Mouse (Mus musculus): ENCODE results near the gene Map3k7.

Gene Map3k7

DNA sequence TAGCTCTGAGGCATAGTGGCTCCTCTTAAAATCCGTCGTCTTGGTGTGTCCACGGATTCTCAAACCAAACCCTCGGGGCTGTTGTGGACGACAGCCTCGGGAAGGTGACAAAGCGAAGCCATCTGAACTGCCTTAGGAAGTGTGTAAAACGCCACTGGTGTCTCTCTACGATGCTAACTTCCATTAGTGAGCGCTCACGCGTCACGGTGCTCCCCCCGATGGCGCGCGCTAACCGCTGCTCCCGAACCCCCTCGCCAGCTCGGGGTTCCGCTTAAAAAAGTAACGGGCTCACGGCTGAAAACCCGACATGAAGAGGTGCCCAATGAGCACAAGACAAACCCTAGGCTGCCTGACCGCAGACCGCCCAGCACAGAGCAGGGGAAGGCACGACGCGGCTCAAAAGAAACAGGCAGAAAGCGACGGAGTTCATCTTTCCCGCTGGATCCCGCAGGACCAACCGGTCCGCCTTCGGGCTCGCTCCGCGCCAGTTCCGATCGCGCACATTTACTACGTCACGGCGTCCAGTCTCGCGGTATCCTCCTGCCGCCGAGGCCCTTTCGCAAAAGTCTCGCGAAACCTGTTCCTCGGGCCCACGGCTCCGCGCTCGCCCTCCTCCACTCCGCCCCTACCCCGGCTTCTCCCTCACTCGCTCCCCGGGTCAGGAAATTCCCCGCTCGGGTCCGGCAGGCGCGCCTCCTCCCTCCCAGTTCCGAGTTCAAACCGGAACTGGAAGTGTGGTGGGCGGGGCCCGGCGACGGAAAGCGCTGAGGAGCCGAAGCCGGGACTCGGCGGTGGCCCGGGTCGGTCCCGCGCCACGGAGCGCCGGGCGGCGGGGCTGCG, at the start of gene Map3k7:
TSS of gene Map3k7 (plus strand) at position 744 of the 840 bp plus-strand sequence.
- peak; percentile 84 for DNase-seq (ENCODE audit: low read depth, low spot score)

- no peak for DNase-seq (ENCODE audit: low read depth, low spot score)
Observed at GRCm38 (mm10) chr4:31915114-31915513, 48.8 kb upstream of the Map3k7 start.

DNA sequence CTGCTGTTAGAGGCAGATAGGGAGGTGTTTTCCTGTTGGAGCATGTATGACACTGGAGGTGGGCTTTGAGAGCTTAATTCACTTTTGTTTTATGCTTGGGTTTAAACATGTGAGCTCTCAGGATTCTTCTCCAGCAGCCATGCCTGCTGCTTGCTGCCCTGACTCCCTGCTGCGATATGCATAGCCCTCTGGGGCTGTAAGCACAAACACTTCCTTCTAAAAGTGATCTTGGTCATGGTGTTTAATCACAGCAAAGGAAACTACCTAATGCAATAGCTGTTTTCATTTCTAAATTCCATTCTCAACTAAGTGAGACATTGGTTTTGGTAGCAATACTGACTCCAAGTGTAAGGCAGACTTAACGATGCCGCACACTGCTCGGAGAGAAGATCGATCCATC, 45.2 kb upstream of the Map3k7 start:
- DNase-seq (ENCODE audit: low read depth, low spot score), result no peak

GRCm38 (mm10) chr4:31922215-31922614, 41.7 kb upstream of the Map3k7 start:
- DNase-seq (ENCODE audit: low read depth, low spot score), result no peak

GRCm38 (mm10) chr4:31923437-31923836, 40.5 kb upstream of the Map3k7 start:
- no peak for DNase-seq (ENCODE audit: low read depth, low spot score)

DNA sequence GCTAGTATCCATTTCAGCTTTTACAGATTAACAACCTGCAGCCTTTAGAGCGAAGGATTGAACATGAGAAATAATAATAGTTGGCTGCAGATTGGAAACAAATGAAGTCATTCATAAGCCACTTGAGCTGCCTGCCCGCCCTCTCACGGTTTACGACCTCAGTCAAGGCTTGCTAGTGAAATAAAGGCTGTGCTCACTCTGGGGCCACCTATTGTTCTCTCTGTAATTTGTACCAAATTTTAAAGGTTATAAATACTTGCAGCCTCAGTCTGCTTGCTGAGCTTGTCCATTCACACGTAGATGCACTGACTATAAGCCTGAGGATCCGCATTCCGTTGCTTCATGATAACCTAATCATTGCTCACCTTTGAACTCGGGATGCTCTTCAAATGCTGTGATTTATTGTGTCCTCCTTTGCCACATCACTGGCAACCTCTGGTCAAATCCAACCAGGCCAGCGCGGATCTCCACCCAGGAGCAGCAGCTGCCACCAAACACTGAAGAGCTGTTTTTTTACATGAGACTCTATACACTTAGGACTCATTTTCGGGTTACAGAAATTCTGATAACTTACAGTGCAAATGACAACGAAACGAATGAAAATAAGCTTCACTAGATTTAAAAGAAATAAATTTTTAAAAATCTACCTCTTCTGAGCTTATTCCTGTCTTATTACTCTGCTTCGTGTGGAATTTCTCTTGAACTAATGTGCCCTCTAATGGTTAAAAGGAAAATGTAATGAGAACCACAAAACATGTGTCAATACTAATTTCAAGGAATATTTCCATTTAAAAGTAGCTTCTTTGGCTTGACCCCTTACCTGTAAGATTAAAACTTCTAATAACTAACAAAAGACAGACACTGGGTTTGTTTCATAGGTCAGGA, 39.4 kb upstream of the Map3k7 start:
- DNase-seq (ENCODE audit: low read depth, low spot score), result no peak

DNA sequence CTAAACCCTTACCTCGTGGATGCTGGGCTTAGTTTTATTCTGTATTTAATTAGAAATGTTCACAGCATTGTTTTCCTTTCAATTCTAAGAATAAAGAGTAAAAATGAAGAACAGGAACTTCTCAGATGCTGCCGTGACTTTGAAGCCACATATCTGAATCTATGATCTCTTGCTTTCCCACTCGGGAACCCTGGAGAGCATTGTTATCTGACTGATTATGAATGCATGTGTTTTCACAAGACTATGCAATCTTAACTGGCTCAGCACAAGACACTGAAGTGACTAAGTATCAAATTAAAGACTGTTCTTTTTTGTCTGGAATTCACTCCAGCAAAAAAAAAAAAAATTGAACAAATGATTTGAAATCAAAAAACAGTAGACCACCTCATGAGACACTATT, 30.7 kb upstream of the Map3k7 start:
- no peak for DNase-seq (ENCODE audit: low read depth, low spot score)

- DNase-seq (ENCODE audit: low read depth, low spot score), result no peak
Observed at GRCm38 (mm10) chr4:31935831-31936306, 28.0 kb upstream of the Map3k7 start.

DNA sequence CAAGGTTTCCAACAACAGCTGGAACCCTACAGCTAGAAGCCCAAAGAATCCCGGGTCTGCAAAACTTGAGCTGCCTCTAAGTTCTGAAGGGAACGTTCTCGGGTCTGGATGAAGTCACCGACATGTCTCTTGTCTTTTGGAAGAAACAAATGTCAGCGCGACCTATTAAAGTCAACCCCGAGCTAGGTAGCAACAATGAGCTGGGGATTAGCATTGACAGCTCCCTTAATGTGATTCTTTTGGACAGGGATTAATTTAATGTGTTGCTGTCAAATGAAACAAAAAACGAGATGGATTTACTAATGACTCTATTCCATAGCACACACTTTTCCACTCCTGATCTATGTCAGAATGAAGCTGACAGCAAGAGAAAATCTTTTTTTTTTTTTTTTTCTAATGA, 27.5 kb upstream of the Map3k7 start:
- DNase-seq (ENCODE audit: low read depth, low spot score), result no peak

DNA sequence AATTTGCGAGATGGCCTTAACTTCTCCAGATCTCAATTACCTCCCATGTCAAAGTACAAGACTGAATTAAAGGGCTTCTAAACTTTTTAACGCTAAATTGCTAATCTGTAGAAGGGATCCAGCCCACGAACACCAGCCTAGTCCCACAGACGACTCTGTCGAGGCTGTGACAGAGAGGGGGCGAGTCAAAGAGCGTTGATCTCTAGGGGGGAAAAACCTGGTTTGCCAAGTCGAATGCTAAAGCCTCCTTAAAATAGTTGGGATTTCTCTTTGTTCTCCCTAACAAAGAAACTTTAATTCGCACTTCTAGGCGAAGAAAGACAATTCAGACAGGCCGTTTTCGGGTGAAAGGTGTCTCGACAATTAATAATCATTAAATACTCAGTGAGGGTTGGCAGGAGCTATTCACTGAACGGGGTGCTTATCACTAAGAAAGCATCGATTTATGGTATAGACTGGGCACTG, 27.0 kb upstream of the Map3k7 start:
- DNase-seq (ENCODE audit: low read depth, low spot score), result no peak

DNA sequence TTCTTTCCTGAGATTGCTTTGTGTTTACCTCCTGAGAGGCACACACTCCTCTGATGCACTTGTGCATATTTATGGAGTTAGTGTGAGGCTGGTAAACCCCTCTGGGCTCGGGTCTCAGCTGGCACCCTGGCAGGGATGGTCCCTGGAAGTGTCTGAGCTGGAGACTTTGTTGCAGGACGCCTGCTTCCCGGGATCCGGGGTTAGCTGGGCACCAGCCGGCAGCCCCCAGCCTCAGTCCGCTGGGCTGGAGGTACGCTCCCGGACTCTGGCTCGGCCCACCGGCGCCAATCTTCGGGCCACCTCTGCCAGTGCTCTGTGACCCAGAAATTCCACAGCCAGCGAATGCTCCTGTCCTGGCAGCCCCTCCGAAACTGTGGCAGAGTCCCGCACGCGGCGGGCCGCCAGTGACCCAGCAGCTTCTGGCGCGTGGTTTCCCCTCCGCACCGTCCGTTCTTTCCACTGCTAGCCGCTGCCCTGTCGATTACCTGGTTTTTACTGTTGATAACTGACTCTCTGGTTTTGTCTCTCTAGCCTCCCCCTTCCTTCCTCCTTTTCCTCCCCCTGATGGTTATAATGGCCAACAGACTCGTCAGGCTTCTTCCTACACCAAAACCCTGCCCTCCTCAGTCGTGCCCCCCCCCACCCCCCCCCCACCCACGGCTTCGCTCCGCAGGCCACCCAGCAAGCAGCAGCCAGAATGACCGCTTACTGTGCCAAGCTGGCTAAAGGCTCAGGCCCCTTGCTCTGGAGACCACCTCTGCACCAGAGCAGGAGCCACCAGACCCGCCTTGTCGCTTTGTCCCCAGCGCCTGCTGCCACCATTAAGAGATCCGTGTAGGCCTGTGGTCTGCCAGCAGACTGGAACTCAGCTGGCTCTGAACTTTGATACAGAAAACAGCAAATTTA, 26.3 kb upstream of the Map3k7 start:
- DNase-seq (ENCODE audit: low read depth, low spot score), result no peak

DNA sequence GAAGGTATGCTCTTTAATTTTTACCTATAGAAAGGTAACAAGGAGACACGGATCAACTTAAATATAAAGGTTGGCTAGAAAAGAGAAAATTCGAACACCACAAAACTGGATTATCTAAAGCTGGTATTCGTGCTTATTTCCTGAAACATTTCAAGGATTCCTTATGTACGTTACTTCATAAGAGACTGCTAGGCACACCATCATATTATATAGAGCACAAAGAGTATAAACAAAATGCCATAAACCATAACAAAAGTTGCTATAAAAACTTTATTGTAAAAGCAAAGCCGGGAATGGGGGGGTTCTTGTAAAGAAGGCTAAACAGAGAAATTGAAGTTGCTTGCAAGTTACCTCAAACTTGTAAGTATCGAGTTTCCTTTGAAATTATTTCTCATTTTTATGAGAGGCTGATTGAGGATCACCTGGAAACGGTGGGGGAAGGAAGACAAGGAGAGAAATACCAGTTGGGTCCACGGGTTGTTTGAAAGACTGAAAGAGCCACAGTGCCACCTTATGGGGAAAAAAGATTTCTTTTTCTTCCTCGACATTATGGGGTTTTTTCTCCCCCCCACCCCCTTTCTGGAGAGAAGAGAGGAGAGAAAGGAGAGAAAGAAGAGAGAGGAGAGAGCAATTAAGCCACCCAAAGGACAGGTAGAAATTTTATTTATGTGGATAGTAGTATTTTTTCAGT, 25.3 kb upstream of the Map3k7 start:
- DNase-seq (ENCODE audit: low read depth, low spot score), result peak; percentile 71

DNA sequence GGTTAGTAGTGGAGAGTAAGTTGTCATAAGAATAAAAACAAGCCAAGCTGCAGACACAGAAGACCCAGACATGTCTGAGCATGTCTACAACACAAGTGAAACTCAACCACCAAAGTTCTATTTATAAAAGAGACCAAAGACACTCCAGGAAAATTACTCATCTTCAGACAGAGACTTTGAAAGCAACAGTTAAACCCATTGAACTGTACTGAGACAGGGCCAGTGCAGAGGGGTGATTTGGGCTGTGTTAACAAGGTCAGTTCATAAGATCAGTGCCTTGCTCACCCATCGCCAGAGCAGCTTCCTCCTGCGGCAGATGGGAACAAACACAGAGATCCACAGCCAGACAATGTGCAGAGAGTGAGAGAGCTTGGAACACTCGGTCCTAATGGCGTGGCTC, 22.3 kb upstream of the Map3k7 start:
- DNase-seq (ENCODE audit: low read depth, low spot score), result no peak

GRCm38 (mm10) chr4:31943045-31943444, 20.9 kb upstream of the Map3k7 start:
- DNase-seq (ENCODE audit: low read depth, low spot score), result no peak

DNA sequence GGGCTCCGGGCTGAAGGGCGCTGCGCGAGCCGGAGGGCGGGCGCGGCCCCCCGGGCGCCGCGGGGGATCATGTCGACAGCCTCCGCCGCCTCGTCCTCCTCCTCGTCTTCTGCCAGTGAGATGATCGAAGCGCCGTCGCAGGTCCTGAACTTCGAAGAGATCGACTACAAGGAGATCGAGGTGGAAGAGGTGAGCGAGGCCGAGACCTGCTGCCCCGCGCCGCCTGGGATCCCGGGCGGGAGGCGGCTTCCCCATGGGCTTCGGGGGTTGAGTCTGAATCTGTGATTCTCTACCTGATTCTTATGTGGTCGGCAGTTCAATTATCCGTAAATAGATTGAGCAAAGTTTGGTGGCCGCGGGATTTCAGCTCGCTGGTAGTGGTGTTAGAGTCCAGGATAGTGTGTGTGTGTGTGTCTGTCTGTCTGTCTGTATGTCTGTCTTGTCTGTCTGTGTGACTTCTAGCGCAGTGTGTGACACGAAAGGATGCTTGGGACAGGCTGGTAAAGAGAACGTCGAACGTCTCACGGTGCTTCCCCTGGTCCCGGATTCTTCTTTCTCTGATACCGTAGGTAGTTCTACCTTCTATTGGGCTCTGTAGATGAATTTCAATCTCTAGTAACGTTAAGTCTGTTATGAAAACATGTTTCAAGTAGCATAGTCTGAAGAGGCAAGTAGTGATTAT, 438 bp downstream of the Map3k7 start:
- no peak for DNase-seq (ENCODE audit: low read depth, low spot score)

DNA sequence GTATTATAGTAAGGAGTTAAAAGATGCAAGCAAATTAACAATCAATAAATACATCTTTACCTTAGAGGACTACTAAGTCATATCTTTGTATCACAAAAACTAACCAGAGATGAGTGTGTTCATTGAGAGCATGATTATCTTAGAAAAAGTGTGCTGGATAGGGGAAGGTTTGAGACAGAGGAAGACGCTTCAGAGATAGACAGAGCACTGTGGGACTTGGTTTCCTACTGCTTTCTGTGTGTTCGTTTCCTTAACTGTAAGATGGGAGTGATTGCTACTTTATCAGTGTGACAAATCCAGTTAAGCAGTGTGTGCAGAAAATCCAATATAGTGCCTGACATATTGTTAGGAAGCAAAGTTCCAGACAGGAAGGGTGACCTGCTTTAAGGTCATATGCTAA, 1.3 kb downstream of the Map3k7 start:
- no peak for DNase-seq (ENCODE audit: low read depth, low spot score)

GRCm38 (mm10) chr4:31971437-31971836, 7.5 kb downstream of the Map3k7 start:
- no peak for DNase-seq (ENCODE audit: low read depth, low spot score)

DNA sequence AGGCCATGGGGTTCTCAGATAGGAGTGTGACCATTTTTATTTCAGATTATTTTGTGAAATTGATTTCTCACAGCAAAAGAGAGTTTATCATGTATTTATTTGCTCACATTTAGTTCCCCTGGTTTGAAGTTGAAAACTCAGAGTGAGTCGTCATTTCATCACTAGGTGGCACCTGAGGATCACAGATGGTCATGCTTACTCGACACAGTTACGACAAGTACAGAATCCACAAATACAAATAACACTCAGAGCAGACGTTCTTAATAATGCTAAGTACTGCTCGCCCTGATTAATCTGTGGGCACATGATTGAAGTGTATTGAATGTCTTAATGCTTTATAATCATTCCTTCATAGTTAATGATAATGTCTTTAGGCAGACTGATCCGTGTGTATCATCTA, 8.3 kb downstream of the Map3k7 start:
- DNase-seq (ENCODE audit: low read depth, low spot score), result no peak

GRCm38 (mm10) chr4:31975260-31975950, 11.5 kb downstream of the Map3k7 start:
- DNase-seq (ENCODE audit: low read depth, low spot score), result no peak

- DNase-seq (ENCODE audit: low read depth, low spot score), result no peak
Observed at GRCm38 (mm10) chr4:31981863-31982262, 18.0 kb downstream of the Map3k7 start.

Measured in brain, embryonic 18.5 days (tissue).